Mouse (Mus musculus): Measurements from ENCODE around the gene Mr1. TPM values are rescaled to one million over a fixed set of nuclear protein-coding genes. Genes with fewer than 3 reads are reported as not detected.

The Mr1 gene
- total and polyA plus RNA-seq, 2 experiments = 1.6 to 6.3 TPM

- 82% methylated on average over 6 of the region's 6 CpGs for WGBS
- no peaks in the 10 kb centered on the region for H3K36me3 ChIP-seq (ENCODE audit: control insufficient read depth, insufficient read depth, low read length)
- no peak overlapping the region for H3K9ac ChIP-seq (ENCODE audit: low read depth, low read length)
- H3K4me1 ChIP-seq (ENCODE audit: control insufficient read depth, insufficient read depth, low read length) = peaks cover 6% of the 10 kb centered on the region
- DNase-seq (ENCODE audit: extremely low read depth, low read depth, low spot score) = no peak
- no peak overlapping the region for H3K4me3 ChIP-seq (ENCODE audit: insufficient read depth, low read depth, low read length)
- no peak overlapping the region for H3K27ac ChIP-seq (replicated peaks; ENCODE audit: insufficient read depth, low read depth, low read length)
- TF ChIP-seq CTCF (IDR thresholded peaks at IDR 0.05; ENCODE audit: low read depth, low read length) = no peak
- no peak for TF ChIP-seq POLR2A (IDR thresholded peaks at IDR 0.05; ENCODE audit: extremely low read depth, insufficient read depth, low read length)
- no peaks in the 10 kb centered on the region for H3K79me2 ChIP-seq (ENCODE audit: control insufficient read depth, insufficient read depth, low read length)
- H3K27me3 ChIP-seq (ENCODE audit: control insufficient read depth, insufficient read depth, low read length) = no peaks in the 10 kb centered on the region
Observed at GRCm38 (mm10) chr1:155111491-155111890, 35.1 kb downstream of the Mr1 start.

DNA sequence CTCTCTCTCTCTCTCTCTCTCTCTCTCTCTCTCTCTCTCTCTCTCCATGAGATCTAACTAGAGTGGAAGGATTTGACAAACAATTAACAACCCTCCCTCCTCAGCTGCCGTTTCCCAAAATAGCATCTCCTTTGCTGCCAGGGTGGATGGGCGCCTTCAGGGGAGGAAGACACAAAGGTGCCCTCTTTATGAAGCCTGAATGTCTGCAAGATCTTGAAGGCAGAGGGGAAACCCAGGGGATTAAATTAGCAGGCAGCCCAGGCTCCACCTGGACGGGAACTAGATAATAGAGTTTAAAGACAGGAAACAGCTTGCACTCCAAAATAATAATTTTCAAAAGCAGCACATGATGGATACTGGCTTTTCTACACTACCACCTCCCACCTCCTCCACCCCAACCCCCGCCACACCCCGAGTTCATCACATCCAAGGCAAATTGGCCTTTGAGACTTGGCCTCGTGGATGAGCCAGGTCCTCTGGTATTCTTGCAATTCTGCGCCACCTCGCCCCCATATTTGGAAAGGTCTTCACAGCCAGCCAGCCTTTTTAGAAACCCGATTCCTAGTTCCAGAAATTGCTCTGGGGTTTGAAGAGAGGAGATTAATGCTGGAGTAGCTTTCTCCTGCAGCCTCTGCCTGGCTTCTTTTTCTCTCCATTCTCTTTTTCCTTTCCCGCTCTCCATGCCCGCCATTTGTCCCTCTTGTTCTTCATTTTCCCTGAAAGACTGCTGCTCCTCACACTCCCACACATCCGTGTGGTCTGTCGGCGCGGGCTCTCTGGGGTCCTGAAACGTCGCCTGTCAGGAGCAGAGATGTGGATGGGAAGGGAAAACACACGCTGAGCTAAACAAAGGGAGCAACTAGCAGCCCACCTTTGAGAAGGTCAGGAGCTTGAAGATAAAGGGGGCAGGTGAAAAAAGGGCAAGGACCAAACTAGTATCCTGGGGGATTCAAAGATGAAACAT, 36.9 kb downstream of the Mr1 start:
- WGBS = 50% methylated on average over 18 of the region's 18 CpGs
- DNase-seq (ENCODE audit: extremely low read depth, low read depth, low spot score) = peak; percentile 41
- Histone ChIP-seq H3K27ac (replicated peaks; ENCODE audit: insufficient read depth, low read depth, low read length) (no peak overlapping the region), H3K27me3 (ENCODE audit: control insufficient read depth, insufficient read depth, low read length) (no peaks in the 10 kb centered on the region), H3K4me1 (ENCODE audit: control insufficient read depth, insufficient read depth, low read length) (peaks cover 6% of the 10 kb centered on the region), H3K4me3 (ENCODE audit: insufficient read depth, low read depth, low read length) (no peak overlapping the region), H3K79me2 (ENCODE audit: control insufficient read depth, insufficient read depth, low read length) (no peaks in the 10 kb centered on the region), H3K36me3 (ENCODE audit: control insufficient read depth, insufficient read depth, low read length) (no peaks in the 10 kb centered on the region), H3K9ac (ENCODE audit: low read depth, low read length) (no peak overlapping the region)
- no peak for TF ChIP-seq CTCF (IDR thresholded peaks at IDR 0.05; ENCODE audit: low read depth, low read length)
- TF ChIP-seq POLR2A (IDR thresholded peaks at IDR 0.05; ENCODE audit: extremely low read depth, insufficient read depth, low read length) = no peak

DNA sequence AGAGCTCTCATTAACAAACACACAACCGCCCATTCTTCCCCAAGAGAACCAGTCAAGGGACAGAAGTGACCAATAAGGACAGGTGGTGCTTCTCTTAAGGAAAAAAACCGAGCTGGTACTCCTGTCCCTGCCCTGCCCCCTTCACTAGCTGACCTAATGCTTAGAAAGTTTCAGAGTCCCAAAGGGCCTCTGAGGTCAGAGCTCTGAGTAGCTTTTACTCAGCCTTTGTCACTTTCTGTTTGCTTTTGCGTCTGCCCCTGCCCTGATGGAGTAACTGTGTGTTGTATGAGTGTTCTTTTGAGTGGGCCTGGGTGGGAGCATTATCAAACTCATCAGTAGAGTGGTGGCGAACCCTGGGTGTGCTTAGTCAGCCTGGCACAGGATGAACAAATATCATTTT, 38.2 kb downstream of the Mr1 start:
- no peaks in the 10 kb centered on the region for H3K27me3 ChIP-seq (ENCODE audit: control insufficient read depth, insufficient read depth, low read length)
- WGBS = 14% methylated on average over 4 of the region's 4 CpGs
- no peak overlapping the region for H3K9ac ChIP-seq (ENCODE audit: low read depth, low read length)
- no peaks in the 10 kb centered on the region for H3K36me3 ChIP-seq (ENCODE audit: control insufficient read depth, insufficient read depth, low read length)
- DNase-seq (ENCODE audit: extremely low read depth, low read depth, low spot score) = peak; percentile 67
- H3K4me3 ChIP-seq (ENCODE audit: insufficient read depth, low read depth, low read length) = no peak overlapping the region
- no peak for TF ChIP-seq CTCF (IDR thresholded peaks at IDR 0.05; ENCODE audit: low read depth, low read length)
- TF ChIP-seq POLR2A (IDR thresholded peaks at IDR 0.05; ENCODE audit: extremely low read depth, insufficient read depth, low read length) = no peak
- no peaks in the 10 kb centered on the region for H3K79me2 ChIP-seq (ENCODE audit: control insufficient read depth, insufficient read depth, low read length)
- no peak overlapping the region for H3K27ac ChIP-seq (replicated peaks; ENCODE audit: insufficient read depth, low read depth, low read length)
- peaks cover 4% of the 10 kb centered on the region for H3K4me1 ChIP-seq (ENCODE audit: control insufficient read depth, insufficient read depth, low read length)

- 27% methylated on average over 5 of the region's 5 CpGs for WGBS
Observed at GRCm38 (mm10) chr1:155107843-155108242, 38.8 kb downstream of the Mr1 start.

GRCm38 (mm10) chr1:155106310-155106709, 40.3 kb downstream of the Mr1 start:
- no peak overlapping the region for H3K9ac ChIP-seq (ENCODE audit: low read depth, low read length)
- 80% methylated on average over 1 of the region's 1 CpGs for WGBS
- no peaks in the 10 kb centered on the region for H3K79me2 ChIP-seq (ENCODE audit: control insufficient read depth, insufficient read depth, low read length)
- H3K4me3 ChIP-seq (ENCODE audit: insufficient read depth, low read depth, low read length) = no peak overlapping the region
- DNase-seq (ENCODE audit: extremely low read depth, low read depth, low spot score) = no peak
- H3K36me3 ChIP-seq (ENCODE audit: control insufficient read depth, insufficient read depth, low read length) = no peaks in the 10 kb centered on the region
- no peak for TF ChIP-seq CTCF (IDR thresholded peaks at IDR 0.05; ENCODE audit: low read depth, low read length)
- no peak for TF ChIP-seq POLR2A (IDR thresholded peaks at IDR 0.05; ENCODE audit: extremely low read depth, insufficient read depth, low read length)
- H3K27ac ChIP-seq (replicated peaks; ENCODE audit: insufficient read depth, low read depth, low read length) = no peak overlapping the region
- peaks cover 4% of the 10 kb centered on the region for H3K4me1 ChIP-seq (ENCODE audit: control insufficient read depth, insufficient read depth, low read length)
- H3K27me3 ChIP-seq (ENCODE audit: control insufficient read depth, insufficient read depth, low read length) = no peaks in the 10 kb centered on the region

More at GRCm38 (mm10) chr1:155107843-155108242, 38.8 kb downstream of the Mr1 start:
- no peak for DNase-seq (ENCODE audit: extremely low read depth, low read depth, low spot score)
- peaks cover 4% of the 10 kb centered on the region for H3K4me1 ChIP-seq (ENCODE audit: control insufficient read depth, insufficient read depth, low read length)
- no peak for TF ChIP-seq CTCF (IDR thresholded peaks at IDR 0.05; ENCODE audit: low read depth, low read length)
- TF ChIP-seq POLR2A (IDR thresholded peaks at IDR 0.05; ENCODE audit: extremely low read depth, insufficient read depth, low read length) = no peak
- no peaks in the 10 kb centered on the region for H3K36me3 ChIP-seq (ENCODE audit: control insufficient read depth, insufficient read depth, low read length)
- H3K9ac ChIP-seq (ENCODE audit: low read depth, low read length) = no peak overlapping the region
- H3K27me3 ChIP-seq (ENCODE audit: control insufficient read depth, insufficient read depth, low read length) = no peaks in the 10 kb centered on the region
- H3K4me3 ChIP-seq (ENCODE audit: insufficient read depth, low read depth, low read length) = no peak overlapping the region
- H3K27ac ChIP-seq (replicated peaks; ENCODE audit: insufficient read depth, low read depth, low read length) = no peak overlapping the region
- no peaks in the 10 kb centered on the region for H3K79me2 ChIP-seq (ENCODE audit: control insufficient read depth, insufficient read depth, low read length)

GRCm38 (mm10) chr1:155103991-155104390, 42.6 kb downstream of the Mr1 start:
- Histone ChIP-seq H3K27ac (replicated peaks; ENCODE audit: insufficient read depth, low read depth, low read length) (no peak overlapping the region), H3K79me2 (ENCODE audit: control insufficient read depth, insufficient read depth, low read length) (peaks cover 2% of the 10 kb centered on the region), H3K4me1 (ENCODE audit: control insufficient read depth, insufficient read depth, low read length) (peaks cover 6% of the 10 kb centered on the region), H3K36me3 (ENCODE audit: control insufficient read depth, insufficient read depth, low read length) (no peaks in the 10 kb centered on the region), H3K4me3 (ENCODE audit: insufficient read depth, low read depth, low read length) (no peak overlapping the region), H3K27me3 (ENCODE audit: control insufficient read depth, insufficient read depth, low read length) (no peaks in the 10 kb centered on the region), H3K9ac (ENCODE audit: low read depth, low read length) (no peak overlapping the region)
- no peak for DNase-seq (ENCODE audit: extremely low read depth, low read depth, low spot score)
- WGBS = 82% methylated on average over 5 of the region's 5 CpGs
- TF ChIP-seq CTCF (IDR thresholded peaks at IDR 0.05; ENCODE audit: low read depth, low read length) (no peak), POLR2A (IDR thresholded peaks at IDR 0.05; ENCODE audit: extremely low read depth, insufficient read depth, low read length) (no peak)

Data from liver, adult 2 months (tissue).